In the genomic region with DNA sequence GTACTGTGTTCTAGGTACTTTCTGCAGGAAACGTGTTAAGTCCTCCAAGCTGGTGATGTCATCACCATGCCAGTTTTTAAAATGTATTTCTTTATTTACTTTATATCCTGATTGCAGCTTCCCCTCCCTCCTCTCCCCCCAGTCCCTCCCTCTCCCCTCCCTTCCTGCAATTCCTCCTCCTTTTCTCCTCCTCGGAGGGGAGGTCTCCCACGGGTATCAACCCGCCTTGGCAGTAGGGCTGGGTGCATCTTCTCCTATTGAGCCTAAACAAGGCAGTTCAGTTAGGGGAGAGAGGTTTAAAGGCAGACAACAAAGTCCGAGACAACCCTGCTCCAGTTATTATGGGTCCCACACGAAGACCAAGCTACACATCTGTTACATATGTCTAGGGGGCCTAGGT, we compare ENCODE assay signal across 16 mouse cellular contexts. TPM values are rescaled to one million over a fixed set of nuclear protein-coding genes. Genes with fewer than 3 reads are reported as not detected.
DNase-seq lines count a peak whose midpoint lies in the region; ATAC-seq and TF ChIP-seq lines count a peak whose summit lies in the region.
"Had no signal": no experiment of that assay in that cellular context is flagged by ENCODE, and none has a peak within 500 bp of the region (broad histone marks: within the 10 kb centered on the region; RNA-seq: fewer than 3 reads in every experiment).

No protein-coding gene starts in this region.

- TF ChIP-seq CTCF in CH12.LX (conservative IDR thresholded peaks at IDR 0.05 in 1 of 2, IDR thresholded peaks at IDR 0.05 in 1 of 2; ENCODE audit: low read depth in 2 of 2, low read length in 2 of 2) = no peak
- no peak for TF ChIP-seq CTCF in heart, postnatal 0 days (IDR thresholded peaks at IDR 0.05; ENCODE audit: low read depth)

- no peak for TF ChIP-seq POLR2A in CH12.LX (IDR thresholded peaks at IDR 0.05; ENCODE audit: low read depth, low read length)

- intact Hi-C loops in heart, postnatal 25 days (cut with DNase I) = no loop called here

- H3K9ac ChIP-seq in heart, embryonic 11.5 days (ENCODE audit: low read depth, low read length) = no peak overlapping the region
- no peak overlapping the region for H3K9ac ChIP-seq in CH12.LX (ENCODE audit: insufficient read depth, low read depth)
- H3K9ac ChIP-seq in heart, postnatal 0 days (replicated peaks; ENCODE audit: low read depth, low read length) = no peak overlapping the region

- no peaks in the 10 kb centered on the region for H3K79me2 ChIP-seq in CH12.LX (replicated peaks; ENCODE audit: control insufficient read depth, extremely low read depth, insufficient read depth, poor library complexity, severe bottlenecking)

- dilution Hi-C loops in CH12.LX (cut with MboI; ENCODE audit: extremely low pct_ligation_motif_present, extremely low pct_unique_long_range_greater_than_20kb, low sequenced_read_pairs) = no loop called here

- H3K27ac ChIP-seq in heart, embryonic 11.5 days (ENCODE audit: low read depth, low read length) = peak overlapping the region; percentile 57
- no peak overlapping the region for H3K27ac ChIP-seq in CH12.LX (ENCODE audit: insufficient read depth, low read depth)
- peak overlapping the region; percentile 75 for H3K27ac ChIP-seq in heart, postnatal 0 days (ENCODE audit: low read depth)
- H3K27ac ChIP-seq: left cerebral cortex, adult 2 months had no signal

- 51% methylated on average over 6 of the region's 6 CpGs for WGBS in heart, embryonic 11.5 days (ENCODE audit: insufficient replicate concordance)
- WGBS in heart, postnatal 0 days = 68% methylated on average over 6 of the region's 6 CpGs

- ATAC-seq in heart, embryonic 11.5 days (replicated peaks; ENCODE audit: insufficient number of reproducible peaks, low FRiP score, low TSS enrichment) = no peak
- no peak for ATAC-seq in heart, postnatal 0 days (ENCODE audit: insufficient read depth, low read depth)
- no peak for ATAC-seq in megakaryocyte progenitor cell, adult 5-6 weeks (replicated peaks; ENCODE audit: poor library complexity)

- in situ Hi-C loops in CH12.LX (cut with MboI; ENCODE audit: low pct_ligation_motif_present, low pct_unique_long_range_greater_than_20kb, low sequenced_read_pairs) = no loop called here

- H3K4me1 ChIP-seq in heart, embryonic 11.5 days (ENCODE audit: control insufficient read depth, insufficient read depth, low read length) = peaks cover 15% of the 10 kb centered on the region
- H3K4me1 ChIP-seq in CH12.LX (ENCODE audit: control insufficient read depth in 1 of 2, insufficient read depth in 2 of 2) = peaks cover 29 to 64% of the 10 kb centered on the region in 2 experiments
- H3K4me1 ChIP-seq in heart, postnatal 0 days (ENCODE audit: control insufficient read depth, insufficient read depth) = 0 out of 2 replicates have a peak, but pooled peaks cover 10% of the 10 kb centered on the region

- H3K4me2 ChIP-seq in heart, embryonic 11.5 days = no peak overlapping the region
- 0 out of 2 replicates have a peak overlapping the region, but pooled peaks have one; percentile 69 for H3K4me2 ChIP-seq in CH12.LX (ENCODE audit: insufficient read depth, low read depth, poor library complexity, severe bottlenecking)
- no peak overlapping the region for H3K4me2 ChIP-seq in heart, postnatal 0 days (ENCODE audit: low read depth, low read length)

- TF ChIP-seq EP300 in CH12.LX (IDR thresholded peaks at IDR 0.05; ENCODE audit: low read length) = no peak
- no peak for TF ChIP-seq EP300 in heart, postnatal 0 days (IDR thresholded peaks at IDR 0.05; ENCODE audit: low read depth)

- no peaks in the 10 kb centered on the region for H3K27me3 ChIP-seq in heart, embryonic 11.5 days (ENCODE audit: control insufficient read depth, insufficient read depth, low read length)
- H3K27me3 ChIP-seq in CH12.LX (replicated peaks) = no peaks in the 10 kb centered on the region
- H3K27me3 ChIP-seq in heart, postnatal 0 days (ENCODE audit: control insufficient read depth, insufficient read depth, low read length) = no peaks in the 10 kb centered on the region

- H3K9me3 ChIP-seq in heart, embryonic 11.5 days (replicated peaks; ENCODE audit: control insufficient read depth, low read length) = no peaks in the 10 kb centered on the region
- no peaks in the 10 kb centered on the region for H3K9me3 ChIP-seq in CH12.LX (replicated peaks; ENCODE audit: low read length)
- no peaks in the 10 kb centered on the region for H3K9me3 ChIP-seq in heart, postnatal 0 days (replicated peaks; ENCODE audit: control insufficient read depth, low read length)

- TF ChIP-seq RAD21 in CH12.LX (IDR thresholded peaks at IDR 0.05; ENCODE audit: low read depth, low read length) = no peak

- no peak overlapping the region for H3K4me3 ChIP-seq in heart, embryonic 11.5 days (ENCODE audit: low read depth, low read length)
- no peak overlapping the region for H3K4me3 ChIP-seq in CH12.LX (replicated peaks in 1 of 3; ENCODE audit: low read depth in 2 of 3, low read length in 2 of 3, poor library complexity in 1 of 3)
- H3K4me3 ChIP-seq in heart, postnatal 0 days (ENCODE audit: low read depth, low read length) = no peak overlapping the region
- H3K4me3 ChIP-seq: erythroblast, embryonic 14.5 days; left cerebral cortex, adult 2 months; myocyte had no signal

- no peak for DNase-seq in heart, postnatal 25 days (ENCODE audit: low spot score)
- peak; percentile 48 for DNase-seq in kidney, postnatal 10 days
- no peak for DNase-seq in kidney, adult 18-20 months
- no peak for DNase-seq in CH12.LX (ENCODE audit: extremely low read depth)
- no peak for DNase-seq in heart, postnatal 0 days (ENCODE audit: low spot score)
- DNase-seq in right cerebral cortex, adult 18-20 months = no peak
- DNase-seq: cerebellum, adult 9-10 months had no signal

- H3K36me3 ChIP-seq in heart, embryonic 11.5 days (ENCODE audit: control insufficient read depth, insufficient read depth, low read length) = no peaks in the 10 kb centered on the region
- peaks cover 0 to 3% of the 10 kb centered on the region in 2 experiments for H3K36me3 ChIP-seq in CH12.LX (replicated peaks in 1 of 2; ENCODE audit: control insufficient read depth in 1 of 2, insufficient read depth in 1 of 2, low read length in 1 of 2)
- no peaks in the 10 kb centered on the region for H3K36me3 ChIP-seq in heart, postnatal 0 days (replicated peaks; ENCODE audit: control insufficient read depth, insufficient read depth, low read length)

TF ChIP-seq in CH12.LX, 34 proteins besides CTCF, POLR2A, EP300 and RAD21 (continues in another document):
- TF ChIP-seq MXI1 (IDR thresholded peaks at IDR 0.05; ENCODE audit: low read depth, low read length) (no peak), GABPA (IDR thresholded peaks at IDR 0.05; ENCODE audit: insufficient replicate concordance, low read depth, low read length) (no peak)

RNA-seq across cellular contexts. Expression of gene Rem1, which starts 12.1 kb away (rescaled TPM):
- polyA plus RNA-seq in heart, embryonic 11.5 days (2014; fragmentation: Nextera tagmentation; extraction: Ambion mirVana) = 5.8 and 6.1 TPM in 2 replicates
- 1 to 10 TPM; 7.7 to 8.5 TPM for total RNA-seq in heart, postnatal 25 days (2021)
- total RNA-seq in CH12.LX (2012; rRNA removed) (0.13 and 0.55 TPM in 2 replicates), CH12.LX (2014; rRNA removed) (0.74 and 0.82 TPM in 2 replicates)
- polyA plus RNA-seq in CH12.LX (2012; ENCODE audit: insufficient read length, low read depth) = 0.70 and 0.80 TPM in 2 replicates
- total RNA-seq in heart, postnatal 0 days (2014; rRNA removed; ENCODE audit: low replicate concordance) = 4.8 and 12.5 TPM in 2 replicates
- polyA plus RNA-seq in heart, postnatal 0 days (2015; fragmentation: Nextera tagmentation; extraction: Ambion mirVana) = 10.2 TPM in 2 replicates
- total RNA-seq in megakaryocyte progenitor cell, adult 5-6 weeks (2015) = 1.2 TPM in 1 of 2 replicates, not detected in the other
- total RNA-seq in megakaryocyte progenitor cell, adult 5-6 weeks (2017) = 0.10 and 0.87 TPM in 2 replicates
- polyA plus RNA-seq: erythroblast, embryonic 14.5 days had no signal

RNA-seq across cellular contexts. Expression of gene Defb25, which starts 16.0 kb away (rescaled TPM):
- polyA plus RNA-seq in heart, embryonic 11.5 days (2014; fragmentation: Nextera tagmentation; extraction: Ambion mirVana) = 1.2 and 1.4 TPM in 2 replicates
- total RNA-seq in heart, postnatal 25 days (2021) = not detected
- total RNA-seq in CH12.LX (2012; rRNA removed) = 0.84 TPM in 1 of 2 replicates, not detected in the other
- total RNA-seq in CH12.LX (2014; rRNA removed) = not detected in 2 replicates
- polyA plus RNA-seq in CH12.LX (2012; ENCODE audit: insufficient read length, low read depth) = 0.94 and 1.8 TPM in 2 replicates
- not detected in 2 replicates for total RNA-seq in heart, postnatal 0 days (2014; rRNA removed; ENCODE audit: low replicate concordance)
- polyA plus RNA-seq in heart, postnatal 0 days (2015; fragmentation: Nextera tagmentation; extraction: Ambion mirVana) = 0.53 and 0.54 TPM in 2 replicates
- not detected in 2 replicates for total RNA-seq in megakaryocyte progenitor cell, adult 5-6 weeks (2015)
- not detected in 2 replicates for total RNA-seq in megakaryocyte progenitor cell, adult 5-6 weeks (2017)
- total RNA-seq: layer of hippocampus, adult 18-20 months; left cerebral cortex, adult 2 months had no signal
- polyA plus RNA-seq: erythroblast, embryonic 14.5 days; hindbrain, embryonic 11.5 days had no signal

RNA-seq across cellular contexts. Expression of gene H13, which starts 30.4 kb away (rescaled TPM):
- 92.3 and 92.8 TPM in 2 replicates for polyA plus RNA-seq in heart, embryonic 11.5 days (2014; fragmentation: Nextera tagmentation; extraction: Ambion mirVana)
- total RNA-seq in heart, postnatal 25 days (2021) = 10 to 100 TPM; 35.1 to 38.5 TPM
- total RNA-seq in CH12.LX (2012; rRNA removed) (137 and 145 TPM in 2 replicates), CH12.LX (2014; rRNA removed) (105 and 116 TPM in 2 replicates)
- 161 and 175 TPM in 2 replicates for polyA plus RNA-seq in CH12.LX (2012; ENCODE audit: insufficient read length, low read depth)
- total RNA-seq in heart, postnatal 0 days (2014; rRNA removed; ENCODE audit: low replicate concordance) = 68.6 and 72.9 TPM in 2 replicates
- polyA plus RNA-seq in heart, postnatal 0 days (2015; fragmentation: Nextera tagmentation; extraction: Ambion mirVana) = 53.4 and 55.0 TPM in 2 replicates
- total RNA-seq in megakaryocyte progenitor cell, adult 5-6 weeks (2015) = 169 and 177 TPM in 2 replicates
- total RNA-seq in megakaryocyte progenitor cell, adult 5-6 weeks (2017) = 126 and 128 TPM in 2 replicates

RNA-seq across cellular contexts. Expression of gene Defb36, which starts 34.7 kb away (rescaled TPM):
- polyA plus RNA-seq in heart, embryonic 11.5 days (2014; fragmentation: Nextera tagmentation; extraction: Ambion mirVana) = not detected in 2 replicates
- total RNA-seq in heart, postnatal 25 days (2021) = not detected
- total RNA-seq in CH12.LX (2012; rRNA removed) = not detected in 2 replicates
- not detected in 2 replicates for total RNA-seq in CH12.LX (2014; rRNA removed)
- not detected in 2 replicates for polyA plus RNA-seq in CH12.LX (2012; ENCODE audit: insufficient read length, low read depth)
- total RNA-seq in heart, postnatal 0 days (2014; rRNA removed; ENCODE audit: low replicate concordance) = not detected in 2 replicates
- polyA plus RNA-seq in heart, postnatal 0 days (2015; fragmentation: Nextera tagmentation; extraction: Ambion mirVana) = not detected in 2 replicates
- total RNA-seq in megakaryocyte progenitor cell, adult 5-6 weeks (2015) = not detected in 2 replicates
- total RNA-seq in megakaryocyte progenitor cell, adult 5-6 weeks (2017) = not detected in 2 replicates
- total RNA-seq: layer of hippocampus, adult 18-20 months; left cerebral cortex, adult 2 months had no signal
- polyA plus RNA-seq: erythroblast, embryonic 14.5 days; hindbrain, embryonic 11.5 days; limb, embryonic 14.5 days; myocyte; urinary bladder, adult 2 months had no signal

RNA-seq across cellular contexts. Expression of gene Defb45, which starts 39.7 kb away (rescaled TPM):
- not detected in 2 replicates for polyA plus RNA-seq in heart, embryonic 11.5 days (2014; fragmentation: Nextera tagmentation; extraction: Ambion mirVana)
- not detected for total RNA-seq in heart, postnatal 25 days (2021)
- total RNA-seq in CH12.LX (2012; rRNA removed) (not detected in 2 replicates), CH12.LX (2014; rRNA removed) (not detected in 2 replicates)
- polyA plus RNA-seq in CH12.LX (2012; ENCODE audit: insufficient read length, low read depth) = not detected in 2 replicates
- total RNA-seq in heart, postnatal 0 days (2014; rRNA removed; ENCODE audit: low replicate concordance) = not detected in 2 replicates
- polyA plus RNA-seq in heart, postnatal 0 days (2015; fragmentation: Nextera tagmentation; extraction: Ambion mirVana) = not detected in 2 replicates
- total RNA-seq in megakaryocyte progenitor cell, adult 5-6 weeks (2015) = not detected in 2 replicates
- total RNA-seq in megakaryocyte progenitor cell, adult 5-6 weeks (2017) = not detected in 2 replicates
- total RNA-seq: layer of hippocampus, adult 18-20 months; left cerebral cortex, adult 2 months had no signal
- polyA plus RNA-seq: erythroblast, embryonic 14.5 days; hindbrain, embryonic 11.5 days; limb, embryonic 14.5 days had no signal
